Mouse (Mus musculus) gastrocnemius, adult 18-20 months (tissue): ENCODE results near the gene Slc12a1. TPM values are rescaled to one million over a fixed set of nuclear protein-coding genes. Genes with fewer than 3 reads are reported as not detected.

Source experiments
- DNase-seq: peaks from one replicate; pipeline ENCODE4 v3.0.0; 2021; ENCODE audit warnings: low spot score
- total RNA-seq, 2 experiments: library from RNA; stranded (reverse); gene quantifications; 2 replicates each; pipeline ENCODE4 v1.2.3; 2021

Slc12a1 gene
- total RNA-seq, 2 experiments from 2014 or later, result not detected

- DNase-seq, result no peak
Observed at GRCm38 (mm10) chr2:125254630-125255029, 102.3 kb downstream of the Slc12a1 start.

GRCm38 (mm10) chr2:125255886-125256285, 103.6 kb downstream of the Slc12a1 start:
- DNase-seq, result no peak

- no peak for DNase-seq
Observed at GRCm38 (mm10) chr2:125259230-125260120, 107.2 kb downstream of the Slc12a1 start.

GRCm38 (mm10) chr2:125260326-125260725, 108.0 kb downstream of the Slc12a1 start:
- no peak for DNase-seq

- peak; percentile 53 for DNase-seq
Observed at GRCm38 (mm10) chr2:125263056-125263455, 110.8 kb downstream of the Slc12a1 start.

GRCm38 (mm10) chr2:125263753-125264152, 111.4 kb downstream of the Slc12a1 start:
- DNase-seq, result no peak

GRCm38 (mm10) chr2:125268876-125269275, 116.6 kb downstream of the Slc12a1 start:
- no peak for DNase-seq

- DNase-seq, result peak; percentile 40
Observed at GRCm38 (mm10) chr2:125275617-125276016, 123.3 kb downstream of the Slc12a1 start.

- no peak for DNase-seq
Observed at GRCm38 (mm10) chr2:125276692-125277091, 124.4 kb downstream of the Slc12a1 start.

GRCm38 (mm10) chr2:125278474-125278873, 126.2 kb downstream of the Slc12a1 start:
- DNase-seq, result peak; percentile 78

Other genes with a start within 250 kb of the Slc12a1 start
- not detected for gene Slc24a5, start 84.4 kb upstream of the Slc12a1 start, total RNA-seq
- gene Myef2, start 28.8 kb upstream of the Slc12a1 start, total RNA-seq, result 1 to 10 TPM; 1.5 to 2.2 TPM
- not detected for gene Ctxn2, start 15.8 kb upstream of the Slc12a1 start, total RNA-seq
- 1 to 10 TPM; 6.8 TPM for gene Dut, start 94.7 kb downstream of the Slc12a1 start, total RNA-seq